Mouse (Mus musculus) c-Kit-positive CD71-negative TER-119-negative erythroid progenitor cells, embryonic 14.5 days (primary cell): ENCODE measurements around the gene Snd1.

Source experiments
- DNase-seq: peaks from one replicate; pipeline ENCODE4 v3.0.0-alpha.2; 2013; ENCODE audit warnings: low read depth

The Snd1 gene

GRCm38 (mm10) chr6:28594759-28595158, 119.8 kb downstream of the Snd1 start:
- DNase-seq = no peak

- DNase-seq = no peak
Measured at GRCm38 (mm10) chr6:28595231-28595630, 120.3 kb downstream of the Snd1 start.

DNA sequence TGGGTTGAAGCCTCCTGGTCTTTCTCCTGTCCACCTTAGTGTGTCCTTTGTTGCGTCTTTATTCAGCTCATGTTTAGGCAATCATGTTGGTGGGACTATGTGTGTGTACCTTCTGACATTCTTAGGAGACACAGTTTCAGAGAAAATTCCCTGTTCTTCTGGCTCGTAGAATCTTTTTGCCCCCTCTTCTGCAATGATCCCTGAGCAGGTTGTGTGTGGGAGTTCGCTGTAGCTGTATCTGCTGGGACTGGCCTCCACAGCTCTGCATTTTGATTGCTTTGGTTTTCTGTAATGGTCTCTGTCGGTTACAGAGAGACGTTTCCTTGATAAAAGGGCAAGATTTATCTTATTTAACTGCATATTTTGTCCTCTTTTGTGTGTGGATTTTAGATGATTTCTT, 122.3 kb downstream of the Snd1 start:
- no peak for DNase-seq

DNA sequence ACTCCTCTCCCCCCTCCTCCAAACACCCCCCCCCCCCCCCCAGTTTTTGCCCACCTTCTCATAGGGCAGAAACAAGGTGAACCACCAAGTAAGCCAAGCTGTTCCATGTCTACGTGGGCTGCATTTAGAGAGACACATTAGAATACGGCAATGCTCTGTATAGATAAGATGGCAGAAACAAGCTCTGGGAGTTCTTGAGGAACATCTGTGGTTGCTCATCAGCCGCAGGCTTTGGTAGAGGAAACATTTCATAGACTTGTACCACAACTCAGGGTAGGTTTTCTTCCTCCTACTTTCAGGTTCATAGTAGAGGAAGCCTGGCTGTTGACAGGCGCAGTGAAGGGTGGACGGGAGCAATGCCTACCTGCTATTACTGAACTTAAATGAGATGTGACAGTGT, 124.2 kb downstream of the Snd1 start:
- peak; percentile 35 for DNase-seq

DNA sequence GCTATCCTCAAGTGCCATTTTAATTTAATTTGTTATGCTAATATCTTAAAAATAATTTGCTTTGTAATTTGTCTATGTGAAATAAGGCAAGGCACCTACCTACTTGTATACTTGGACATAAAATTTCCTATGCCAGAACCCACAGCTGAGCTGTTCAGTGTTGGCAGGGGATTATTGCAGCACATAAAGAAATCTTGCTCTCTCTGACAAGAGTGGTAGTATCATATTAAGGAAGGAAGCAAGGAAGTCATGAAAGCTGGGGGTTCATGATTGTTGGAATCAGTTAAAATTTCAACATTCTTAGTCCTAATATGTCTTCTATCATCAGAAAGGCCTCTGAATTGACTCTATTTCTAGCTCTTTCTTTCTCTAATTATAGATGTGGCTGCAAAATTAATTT, 125.5 kb downstream of the Snd1 start:
- DNase-seq = no peak

DNA sequence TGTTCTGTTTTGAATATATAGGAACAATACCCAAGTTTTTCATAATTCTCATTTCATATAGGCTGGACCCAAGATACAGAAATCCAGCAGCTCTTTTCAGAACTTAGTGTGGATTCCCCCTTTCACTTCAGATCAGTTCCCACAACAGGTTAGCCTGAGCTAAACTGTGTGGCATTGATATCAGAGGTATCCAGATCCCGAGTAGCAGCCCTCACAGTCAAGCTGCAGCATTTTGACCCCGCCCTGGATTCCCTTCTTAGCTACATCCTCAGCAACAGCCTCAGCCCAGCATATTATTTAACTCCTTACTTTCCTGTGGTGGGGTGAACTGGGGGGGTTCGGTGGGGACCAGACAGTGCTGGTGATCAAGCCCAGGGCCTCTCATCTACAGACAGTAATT, 128.5 kb downstream of the Snd1 start:
- DNase-seq = no peak

- DNase-seq = no peak
Measured at GRCm38 (mm10) chr6:28603823-28604222, 128.9 kb downstream of the Snd1 start.

DNA sequence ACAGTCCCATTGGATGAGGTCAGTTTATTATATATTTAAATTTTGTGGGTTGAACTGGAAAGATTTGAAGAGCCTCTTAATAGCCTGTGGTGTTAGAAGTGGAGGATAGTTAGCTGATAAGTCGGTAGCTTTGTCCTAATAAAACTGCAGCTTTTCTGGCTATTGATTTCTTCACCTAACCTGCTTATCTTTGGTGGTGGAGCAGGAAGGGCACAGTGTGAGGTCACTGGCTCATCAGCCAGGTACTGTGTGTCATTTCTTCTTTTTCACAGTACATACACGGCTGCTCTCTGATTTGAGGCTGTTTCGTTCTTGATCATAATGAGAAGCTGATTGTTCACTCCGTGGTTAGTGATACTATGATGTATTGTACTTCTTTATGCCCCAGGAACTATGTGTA, 134.4 kb downstream of the Snd1 start:
- DNase-seq = no peak

GRCm38 (mm10) chr6:28610127-28610526, 135.2 kb downstream of the Snd1 start:
- no peak for DNase-seq

DNA sequence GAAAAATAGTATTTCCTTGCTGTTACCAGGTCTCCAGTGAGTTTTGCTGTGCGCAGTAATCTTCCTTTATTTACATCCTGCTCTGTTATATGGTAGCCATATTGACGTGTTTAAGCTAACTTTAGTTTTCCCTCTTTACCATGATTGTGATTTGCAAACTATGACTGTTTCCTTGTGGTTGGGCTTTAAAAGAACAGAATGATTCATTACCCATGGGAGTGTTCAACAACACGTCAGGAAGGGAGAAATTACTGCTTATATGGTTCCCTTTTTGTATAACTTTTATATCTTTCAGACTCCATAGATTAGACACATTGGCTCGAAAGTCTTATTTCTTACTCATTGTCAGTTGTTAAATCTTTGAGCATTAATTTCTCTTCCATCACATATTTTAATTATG, 138.5 kb downstream of the Snd1 start:
- no peak for DNase-seq

DNA sequence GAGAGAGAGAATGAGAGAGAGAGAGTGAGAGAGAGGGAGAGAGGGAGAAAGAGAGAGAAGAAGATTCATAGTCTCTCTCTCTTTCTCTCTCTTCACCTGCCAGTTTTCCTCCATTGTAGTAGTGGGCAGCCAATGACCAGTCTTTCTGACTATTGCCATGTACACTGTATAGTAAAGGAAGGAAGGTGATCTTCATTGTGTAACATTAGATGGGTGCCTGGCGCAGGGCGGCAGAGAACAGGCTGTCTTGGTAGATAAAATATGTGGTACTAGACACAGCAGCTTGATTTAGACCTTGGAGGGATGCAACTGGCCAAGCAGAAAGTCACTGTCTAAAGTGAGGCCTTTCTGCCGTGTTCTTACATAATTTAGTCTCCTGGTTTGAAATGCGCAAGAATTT, 139.9 kb downstream of the Snd1 start:
- DNase-seq = no peak

- DNase-seq = no peak
Measured at GRCm38 (mm10) chr6:28615408-28615807, 140.5 kb downstream of the Snd1 start.

- DNase-seq = no peak
Measured at GRCm38 (mm10) chr6:28615966-28616365, 141.0 kb downstream of the Snd1 start.

- DNase-seq = no peak
Measured at GRCm38 (mm10) chr6:28618299-28618698, 143.4 kb downstream of the Snd1 start.

DNA sequence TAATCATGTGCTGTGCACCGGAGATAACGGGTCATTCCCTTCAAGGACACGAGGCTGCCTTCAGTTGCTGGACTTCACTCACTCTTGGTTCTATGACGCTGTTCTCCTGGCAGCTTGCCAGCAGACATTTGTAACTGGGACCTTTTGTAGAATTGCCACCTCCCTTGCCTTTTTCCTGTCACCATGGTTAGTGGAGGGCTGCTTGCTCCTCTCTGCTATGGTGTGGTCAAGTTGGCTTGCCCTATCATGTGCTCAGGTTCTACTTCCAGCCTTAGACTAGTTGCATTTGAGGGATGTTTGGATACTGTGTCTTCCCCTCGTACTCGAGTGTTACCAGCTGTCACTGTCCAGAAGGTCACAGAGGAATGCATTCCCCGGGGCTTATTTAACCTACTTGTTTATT, 143.8 kb downstream of the Snd1 start:
- no peak for DNase-seq

DNA sequence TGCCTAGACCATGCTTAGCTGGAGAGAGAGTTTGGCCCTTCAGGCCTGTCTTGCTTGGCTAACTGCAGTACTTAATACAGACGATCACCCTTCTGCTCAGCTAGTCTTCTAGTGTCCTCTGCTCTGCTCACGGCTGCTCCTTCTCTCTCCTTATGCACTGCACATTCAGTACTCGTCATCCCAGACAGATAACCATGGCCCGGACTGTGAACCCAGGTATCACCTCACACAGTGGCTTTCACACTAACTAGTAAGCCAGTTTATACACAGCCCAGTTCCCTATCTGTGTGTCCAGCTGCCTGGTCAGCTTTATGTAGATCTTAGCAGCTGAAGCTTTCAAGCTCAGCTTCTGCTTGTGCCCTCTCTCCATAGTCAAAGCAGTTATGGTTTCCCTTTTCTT, 146.5 kb downstream of the Snd1 start:
- no peak for DNase-seq

DNA sequence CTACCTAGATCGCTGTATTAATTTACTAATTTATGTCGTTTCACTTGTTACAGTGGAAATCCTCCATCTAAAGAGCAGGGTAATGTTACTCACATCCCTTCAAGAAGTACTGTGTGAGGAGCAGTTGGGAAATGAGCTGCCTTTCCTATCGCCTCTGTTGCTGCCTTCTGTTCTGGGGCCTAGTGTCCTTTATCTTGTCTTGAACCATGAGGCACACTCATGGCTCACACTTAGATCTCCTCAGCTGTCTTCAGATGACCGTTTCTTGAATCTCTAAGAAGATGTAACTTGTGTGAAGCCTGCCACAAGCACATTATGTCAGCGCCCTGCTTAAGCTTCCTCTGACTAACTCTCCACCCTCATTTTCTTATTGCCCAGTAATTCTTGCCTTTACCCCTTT, 147.0 kb downstream of the Snd1 start:
- DNase-seq = no peak

DNA sequence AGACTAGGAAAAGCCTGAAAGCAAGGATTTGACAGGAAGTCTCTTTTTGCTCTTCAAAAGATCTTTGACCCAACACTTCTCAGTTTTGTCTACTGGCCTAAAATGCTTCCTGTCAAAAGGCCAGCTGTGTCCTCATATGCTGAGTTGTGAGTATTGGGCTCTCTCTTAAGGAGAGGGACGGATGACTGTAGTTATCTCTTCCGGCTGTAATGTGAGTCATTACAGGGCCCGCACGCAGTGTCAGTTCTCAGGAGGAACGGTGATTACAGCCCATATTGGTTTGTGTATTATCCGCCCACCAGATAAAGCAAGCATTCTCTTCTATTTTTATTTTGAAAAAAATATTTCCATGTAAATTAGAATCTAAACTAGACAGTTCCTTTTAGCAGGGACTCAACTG, 147.6 kb downstream of the Snd1 start:
- DNase-seq = peak; percentile 26

DNA sequence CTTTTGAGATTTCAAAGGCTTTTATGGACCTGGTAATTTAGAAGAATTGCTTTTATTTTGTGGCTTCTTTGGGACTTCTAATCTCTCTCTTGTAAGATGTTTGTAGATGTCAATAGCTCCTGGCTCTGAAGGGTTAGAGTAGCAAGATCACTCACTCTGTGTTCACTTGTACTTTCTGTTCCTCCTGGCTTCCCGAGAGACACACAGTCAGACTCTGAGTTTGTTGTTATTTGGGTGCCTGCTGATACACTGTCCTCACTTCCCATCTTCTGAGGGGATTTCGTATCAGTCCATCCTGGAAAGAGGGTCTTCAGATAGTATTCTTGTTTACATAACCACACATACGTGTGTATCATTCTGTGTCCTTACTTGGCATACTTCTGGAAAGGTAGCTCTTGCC, 148.0 kb downstream of the Snd1 start:
- no peak for DNase-seq

DNA sequence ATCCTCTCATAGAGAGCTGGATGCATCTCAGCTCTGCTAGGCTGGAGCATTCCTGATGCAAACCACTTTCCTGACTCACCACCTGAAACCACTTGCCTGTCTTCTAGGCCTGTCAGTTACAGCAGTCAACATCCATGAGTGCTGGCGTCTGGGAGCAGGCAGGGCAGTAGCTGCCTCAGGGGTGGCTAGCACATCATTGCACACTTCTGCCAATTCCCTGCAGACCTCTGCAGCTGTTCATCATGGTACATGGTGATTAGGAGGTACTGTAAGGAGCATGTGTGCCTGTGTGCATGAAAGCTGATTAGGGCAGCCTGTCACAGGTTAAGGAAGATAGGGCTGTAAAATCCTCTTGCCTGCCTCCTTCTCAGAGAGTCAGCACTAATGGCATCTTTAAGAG, 153.5 kb downstream of the Snd1 start:
- no peak for DNase-seq

DNA sequence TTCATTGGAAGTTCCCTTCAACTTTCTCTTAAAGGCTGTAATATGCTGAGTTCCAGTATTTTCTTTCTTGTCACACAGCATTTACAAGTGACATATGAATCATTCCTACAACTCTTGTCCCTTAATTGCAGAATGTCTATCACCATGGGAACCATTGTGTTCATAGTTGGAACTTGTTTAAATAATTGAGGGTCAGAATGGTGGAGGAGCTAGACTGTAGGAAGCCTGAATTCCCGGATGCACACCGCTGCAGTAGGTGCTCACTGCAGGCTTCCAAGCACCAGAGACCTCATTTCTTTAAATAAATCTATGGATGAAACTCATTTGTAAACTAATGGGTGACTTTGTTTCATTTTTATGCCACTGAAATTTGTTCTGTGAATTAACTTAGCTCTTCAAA, 154.9 kb downstream of the Snd1 start:
- DNase-seq = no peak

- DNase-seq = no peak
Measured at GRCm38 (mm10) chr6:28630926-28631325, 156.0 kb downstream of the Snd1 start.

DNA sequence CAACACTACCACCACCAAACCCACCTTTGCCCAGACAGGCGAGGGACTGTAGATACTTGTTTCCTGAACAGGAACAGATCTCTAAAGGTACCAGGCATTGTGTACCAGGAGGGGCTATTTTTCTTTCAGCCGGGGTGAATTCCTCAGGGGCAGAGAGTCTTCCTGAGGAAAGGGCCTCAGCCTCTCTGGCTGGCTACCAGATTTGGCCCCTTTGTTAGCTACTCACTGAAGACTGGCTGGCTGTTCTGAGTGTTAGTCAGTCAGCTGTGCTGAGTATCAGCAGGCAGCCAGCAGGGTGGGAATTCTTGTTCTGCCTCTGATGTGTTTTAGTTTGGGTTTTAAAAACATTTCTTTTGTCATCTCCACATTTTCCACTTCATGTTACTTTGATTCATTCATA, 158.2 kb downstream of the Snd1 start:
- DNase-seq = no peak

DNA sequence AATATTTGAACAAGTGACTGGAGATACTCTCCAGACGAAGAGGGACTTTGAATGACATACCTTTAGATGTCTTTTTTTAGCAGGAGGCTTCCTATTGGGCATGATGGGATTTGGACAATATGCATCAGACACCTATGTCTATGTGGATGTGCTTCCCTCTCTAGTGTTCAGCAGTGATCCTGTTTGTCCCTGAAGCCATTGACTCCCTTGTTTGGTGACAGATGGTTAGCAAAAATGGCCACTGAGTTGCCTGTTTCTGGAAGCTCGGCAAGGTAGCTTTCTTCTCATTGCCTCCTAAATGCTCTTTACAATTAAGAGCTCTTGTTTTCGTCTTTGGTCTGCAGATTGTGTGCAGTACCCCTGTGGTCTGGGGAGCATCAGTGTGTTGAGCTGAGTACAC, 158.7 kb downstream of the Snd1 start:
- DNase-seq = no peak

DNA sequence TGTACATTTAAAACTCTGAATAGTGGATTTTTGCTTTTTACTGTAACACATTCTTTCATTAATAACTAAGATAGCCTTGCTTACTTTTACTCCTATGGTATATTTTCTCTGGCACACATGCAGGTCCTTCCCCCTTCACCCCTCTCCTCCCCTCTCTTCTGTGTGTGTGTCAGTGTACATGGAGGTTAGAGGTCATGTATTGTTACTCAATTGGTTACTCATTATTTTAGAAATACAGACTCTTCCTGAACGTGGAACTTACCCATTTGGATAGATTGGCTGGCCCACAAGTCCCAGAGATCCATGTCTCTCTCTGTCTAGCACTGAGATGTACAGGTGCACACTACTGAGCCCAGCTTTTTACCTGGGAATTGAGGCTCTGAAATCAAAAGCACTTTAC, 160.2 kb downstream of the Snd1 start:
- DNase-seq = no peak
